Mouse (Mus musculus) forebrain, embryonic 11.5 days (tissue): ENCODE data around the gene Tpo. TPM values are rescaled to one million over a fixed set of nuclear protein-coding genes. Genes with fewer than 3 reads are reported as not detected.

Source experiments
- ATAC-seq: fragments of 200-750 bp; cut with Nextera tagmentation; replicated peaks from 2 replicates; pipeline ENCODE4 v1.8.0; 2017; ENCODE audit warnings: moderate TSS enrichment; ENCODE audit not compliant: low FRiP score
- DNase-seq: peaks from one replicate; pipeline ENCODE4 v3.0.0-alpha.2; 2017; ENCODE audit warnings: low spot score
- H3K27ac ChIP-seq: fragments of 300-500 bp; sonication (generic); 2 replicates; pipeline ENCODE4 v1.5.1; 2014; ENCODE audit warnings: low read depth, low read length
- H3K27me3 ChIP-seq: fragments of 300-500 bp; sonication (generic); 2 replicates; pipeline ENCODE4 v1.6.1; 2014; ENCODE audit warnings: mild to moderate bottlenecking, low read length, mixed read lengths; ENCODE audit not compliant: control insufficient read depth, insufficient read depth
- H3K36me3 ChIP-seq: fragments of 300-500 bp; sonication (generic); 2 replicates; pipeline ENCODE4 v1.6.1; 2014; ENCODE audit warnings: mild to moderate bottlenecking, low read length, moderate library complexity, mixed read lengths; ENCODE audit not compliant: control insufficient read depth, insufficient read depth
- H3K4me1 ChIP-seq: fragments of 300-500 bp; sonication (generic); replicated peaks from 2 replicates; pipeline ENCODE4 v1.6.1; 2014; ENCODE audit warnings: low read length, mixed read lengths; ENCODE audit not compliant: control insufficient read depth, insufficient read depth
- H3K4me2 ChIP-seq: fragments of 300-500 bp; sonication (generic); 2 replicates; pipeline ENCODE4 v1.6.1; 2014; ENCODE audit warnings: low read depth, mild to moderate bottlenecking, low read length, moderate library complexity, mixed read lengths; ENCODE audit not compliant: severe bottlenecking
- H3K4me3 ChIP-seq: fragments of 300-500 bp; sonication (generic); 2 replicates; pipeline ENCODE4 v1.5.1; 2014; ENCODE audit warnings: low read depth, low read length
- H3K9ac ChIP-seq: fragments of 300-500 bp; sonication (generic); 2 replicates; pipeline ENCODE4 v1.6.1; 2014; ENCODE audit warnings: low read length
- H3K9me3 ChIP-seq: fragments of 300-500 bp; sonication (generic); 2 replicates; pipeline ENCODE4 v1.6.1; 2016; ENCODE audit warnings: low read length, mixed read lengths; ENCODE audit not compliant: control insufficient read depth
- WGBS: fragments of 180-500 bp; shearing (Covaris S2); extraction: QIAGEN DNeasy Blood & Tissue Kit; methylation state at CpG from one replicate; pipeline ENCODE4 v1.1.7; 2014; 5-methylcytosine and 5-hydroxymethylcytosine counted together
- polyA plus RNA-seq: library from polyadenylated mRNA; unstranded; fragments of >200 nt; fragmentation: Nextera tagmentation; extraction: Ambion mirVana; gene quantifications from 2 replicates; pipeline ENCODE4 v1.2.1, GENCODE M21; 2014

Gene Tpo
- polyA plus RNA-seq, 1 experiment from 2014 or later: not detected

DNA sequence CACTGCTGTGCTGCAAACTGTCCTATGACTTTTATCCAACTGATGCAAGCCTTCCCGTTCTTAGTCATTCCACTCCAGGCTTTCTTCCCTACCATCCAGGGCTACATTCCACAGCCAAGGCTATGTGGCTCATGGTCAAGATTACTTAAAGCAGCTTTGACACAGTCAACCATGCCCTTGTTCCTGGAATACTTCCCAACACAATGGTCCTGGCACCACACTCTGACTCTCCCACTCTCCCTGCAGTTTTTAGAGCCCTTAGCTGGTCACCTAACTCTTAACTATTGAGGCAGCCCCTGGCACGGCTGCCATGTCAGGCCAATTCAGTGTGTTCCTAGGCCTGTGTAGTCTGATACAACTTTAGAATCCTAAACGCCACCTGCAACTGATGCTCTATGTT lies 28.1 kb upstream of the Tpo start:
- H3K9ac ChIP-seq: no peak overlapping the region
- WGBS: 83% methylated on average over 3 of the region's 3 CpGs
- H3K4me1 ChIP-seq: no peaks in the 10 kb centered on the region
- ATAC-seq (no peak), DNase-seq (no peak)
- H3K27me3 ChIP-seq: no peaks in the 10 kb centered on the region
- no peaks in the 10 kb centered on the region for H3K36me3 ChIP-seq
- no peak overlapping the region for H3K27ac ChIP-seq
- H3K4me3 ChIP-seq: no peak overlapping the region
- no peaks in the 10 kb centered on the region for H3K9me3 ChIP-seq
- H3K4me2 ChIP-seq: no peak overlapping the region

DNA sequence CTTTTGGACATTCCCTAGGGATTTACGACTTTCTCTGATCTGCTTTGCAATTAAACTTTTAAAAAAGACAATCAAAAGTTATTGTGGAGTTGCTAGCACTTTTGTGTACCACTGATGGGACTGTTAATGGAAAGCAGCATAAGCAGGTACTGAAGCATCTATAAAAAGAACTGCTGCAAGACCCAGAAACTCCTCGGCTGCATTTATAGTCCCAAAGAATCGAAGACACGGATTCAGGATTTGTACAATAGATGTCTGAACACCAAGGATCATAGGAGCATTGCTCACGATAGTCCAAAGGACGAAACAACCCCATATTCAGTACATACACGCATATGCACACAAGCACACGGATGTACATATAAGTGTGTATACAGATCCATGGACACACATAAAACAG lies 27.4 kb upstream of the Tpo start:
- ATAC-seq: no peak
- H3K4me2 ChIP-seq: no peak overlapping the region
- no peaks in the 10 kb centered on the region for H3K36me3 ChIP-seq
- H3K27me3 ChIP-seq: no peaks in the 10 kb centered on the region
- DNase-seq: no peak
- H3K4me3 ChIP-seq: no peak overlapping the region
- no peaks in the 10 kb centered on the region for H3K9me3 ChIP-seq
- 89% methylated on average over 8 of the region's 8 CpGs for WGBS
- no peak overlapping the region for H3K27ac ChIP-seq
- H3K4me1 ChIP-seq: no peaks in the 10 kb centered on the region
- no peak overlapping the region for H3K9ac ChIP-seq

DNA sequence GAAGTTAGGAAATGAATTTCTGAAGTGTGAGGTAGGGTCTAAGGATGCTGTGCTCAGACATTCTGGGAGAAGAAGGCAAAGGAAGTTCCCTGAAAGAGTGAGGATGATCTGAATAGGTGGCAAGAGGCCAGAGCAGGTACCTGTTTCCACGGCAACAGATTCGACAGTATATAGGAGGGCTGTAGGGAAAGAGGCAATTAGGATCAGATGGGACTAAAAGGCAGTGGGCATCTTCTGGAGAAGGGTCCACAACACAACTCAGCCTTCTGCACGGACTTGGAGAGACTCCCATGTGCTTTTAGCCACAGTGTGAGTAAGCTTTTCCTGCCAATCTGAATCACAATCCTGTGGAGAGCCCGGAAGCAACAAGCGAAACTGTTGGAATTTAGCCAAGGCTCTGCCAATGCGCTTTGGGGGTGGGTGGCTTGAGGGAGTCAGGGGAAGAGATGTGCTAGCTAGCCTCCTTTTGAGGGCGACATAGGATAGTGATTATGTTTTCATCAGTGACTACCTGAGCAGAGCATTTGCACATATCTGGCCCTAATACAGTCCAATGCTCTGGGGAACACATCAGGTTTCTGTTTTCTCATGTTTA lies 21.8 kb upstream of the Tpo start:
- Histone ChIP-seq H3K9ac (no peak overlapping the region), H3K27me3 (no peaks in the 10 kb centered on the region), H3K4me1 (no peaks in the 10 kb centered on the region), H3K4me3 (no peak overlapping the region), H3K9me3 (no peaks in the 10 kb centered on the region), H3K27ac (no peak overlapping the region), H3K4me2 (no peak overlapping the region), H3K36me3 (no peaks in the 10 kb centered on the region)
- DNase-seq (no peak), ATAC-seq (no peak)
- 75% methylated on average over 7 of the region's 7 CpGs for WGBS

DNA sequence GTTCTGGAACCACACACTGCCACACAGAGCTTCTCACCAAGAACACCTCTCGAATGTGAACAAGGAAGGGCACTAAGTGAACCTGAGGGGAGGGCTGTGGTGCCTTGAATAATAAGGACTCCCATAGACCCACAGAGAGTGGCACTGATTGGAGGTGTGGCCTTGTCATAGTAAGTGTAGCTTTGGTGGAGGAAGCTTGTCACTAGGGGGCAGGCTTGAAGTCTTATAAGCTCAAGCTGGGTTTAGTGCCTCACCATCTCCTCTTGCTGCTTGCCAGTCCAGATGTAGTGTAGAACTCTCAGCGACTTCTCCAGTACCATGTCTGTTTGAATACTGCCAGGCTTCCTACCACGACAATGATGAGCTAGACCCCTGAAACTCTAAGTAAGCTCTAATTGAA lies 9.7 kb upstream of the Tpo start:
- H3K27ac ChIP-seq: no peak overlapping the region
- 61% methylated on average over 3 of the region's 3 CpGs for WGBS
- H3K9me3 ChIP-seq: no peaks in the 10 kb centered on the region
- H3K4me3 ChIP-seq: no peak overlapping the region
- H3K27me3 ChIP-seq: no peaks in the 10 kb centered on the region
- DNase-seq (no peak), ATAC-seq (no peak)
- H3K9ac ChIP-seq: no peak overlapping the region
- no peaks in the 10 kb centered on the region for H3K36me3 ChIP-seq
- no peak overlapping the region for H3K4me2 ChIP-seq
- H3K4me1 ChIP-seq: no peaks in the 10 kb centered on the region

DNA sequence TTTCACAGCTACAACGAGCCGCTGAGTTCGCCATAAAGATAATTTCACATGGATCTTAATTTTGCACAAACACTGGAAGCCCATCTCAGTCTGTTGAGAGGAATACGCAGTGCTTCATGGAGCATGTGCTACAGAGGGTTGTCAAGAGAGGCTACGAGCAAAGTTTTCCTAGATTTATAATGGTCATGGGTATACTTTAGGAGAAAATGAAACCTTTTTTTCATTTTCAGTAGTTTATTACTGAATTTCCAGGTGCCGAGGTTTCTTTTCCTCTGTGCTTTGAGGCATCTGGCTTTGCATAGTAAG lies 3.1 kb downstream of the Tpo start:
- H3K9ac ChIP-seq: no peak overlapping the region
- ATAC-seq: no peak

DNA sequence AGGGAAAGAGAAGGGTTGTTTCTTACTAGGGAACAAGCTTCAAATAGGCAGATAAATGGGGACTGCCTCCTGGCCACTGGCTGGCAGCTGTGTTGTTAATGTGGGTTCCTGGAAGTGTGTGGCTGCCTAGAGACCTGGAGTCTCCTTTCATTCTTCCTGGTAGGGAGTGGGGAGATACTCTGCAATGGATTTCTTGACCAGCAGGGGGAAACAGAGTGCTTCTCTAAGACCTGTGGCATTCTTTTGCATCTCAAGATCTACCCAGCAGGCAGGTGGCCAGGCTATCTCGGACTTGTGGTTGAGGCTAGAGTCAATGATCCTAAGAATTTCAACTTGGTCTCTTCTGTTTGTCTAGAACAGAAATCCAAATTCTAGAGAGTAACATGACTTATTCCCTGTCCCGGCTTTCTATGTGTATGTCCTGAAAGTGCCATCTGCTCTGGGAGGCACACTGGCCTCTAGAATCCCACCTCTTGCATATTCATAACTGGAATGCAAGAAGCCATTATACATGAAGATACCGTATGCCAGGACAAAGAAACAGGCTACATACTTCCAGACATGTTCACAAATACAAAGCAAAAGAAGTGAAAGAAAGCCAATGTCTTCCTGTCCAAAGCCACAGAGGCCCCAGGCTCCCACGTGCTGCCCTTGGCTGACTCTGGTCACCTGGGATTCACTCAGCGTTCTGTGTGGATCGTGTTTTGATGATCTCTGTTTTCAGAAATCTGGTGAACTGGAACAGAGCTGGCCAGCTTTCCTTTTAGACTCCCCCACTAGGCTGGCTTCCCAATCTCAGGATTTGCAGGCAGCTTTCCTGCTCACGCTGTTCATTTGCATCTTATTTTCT lies 3.6 kb downstream of the Tpo start:
- Histone ChIP-seq H3K9me3 (no peaks in the 10 kb centered on the region), H3K36me3 (no peaks in the 10 kb centered on the region), H3K27me3 (no peaks in the 10 kb centered on the region), H3K9ac (no peak overlapping the region), H3K4me1 (no peaks in the 10 kb centered on the region), H3K4me3 (no peak overlapping the region), H3K27ac (no peak overlapping the region), H3K4me2 (no peak overlapping the region)
- 75% methylated on average over 7 of the region's 7 CpGs for WGBS
- ATAC-seq (no peak), DNase-seq (peak; percentile 74)

More for the DNA sequence above, 3.1 kb downstream of the Tpo start:
- 85% methylated on average over 6 of the region's 6 CpGs for WGBS
- H3K4me3 ChIP-seq: no peak overlapping the region
- H3K36me3 ChIP-seq: no peaks in the 10 kb centered on the region
- no peak overlapping the region for H3K4me2 ChIP-seq
- no peaks in the 10 kb centered on the region for H3K4me1 ChIP-seq
- H3K27ac ChIP-seq: no peak overlapping the region
- H3K9me3 ChIP-seq: no peaks in the 10 kb centered on the region
- H3K27me3 ChIP-seq: no peaks in the 10 kb centered on the region
- DNase-seq: no peak

DNA sequence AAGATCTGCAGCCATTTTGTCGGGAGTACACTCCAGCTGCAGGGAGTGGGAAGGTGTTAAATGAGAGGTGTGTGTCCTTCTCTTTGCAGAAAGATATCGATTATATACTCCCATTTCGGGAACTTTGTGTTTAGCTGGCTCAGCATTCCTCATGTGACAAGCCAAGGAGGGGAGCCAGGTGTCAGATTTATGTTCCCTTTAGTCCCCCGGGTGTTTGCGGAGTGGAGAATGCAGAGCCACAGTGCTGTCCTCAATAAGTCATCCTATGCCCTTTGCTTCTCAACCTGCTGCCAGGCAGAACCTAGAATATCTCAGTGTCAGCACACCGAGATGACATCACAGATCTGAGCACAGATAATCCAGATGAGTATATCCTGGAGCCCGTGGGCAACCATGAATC lies 10.1 kb downstream of the Tpo start:
- 91% methylated on average over 7 of the region's 7 CpGs for WGBS
- Histone ChIP-seq H3K9me3 (no peaks in the 10 kb centered on the region), H3K4me2 (no peak overlapping the region), H3K4me1 (no peaks in the 10 kb centered on the region), H3K36me3 (no peaks in the 10 kb centered on the region), H3K27ac (no peak overlapping the region), H3K27me3 (no peaks in the 10 kb centered on the region), H3K4me3 (no peak overlapping the region), H3K9ac (no peak overlapping the region)
- DNase-seq (no peak), ATAC-seq (no peak)

DNA sequence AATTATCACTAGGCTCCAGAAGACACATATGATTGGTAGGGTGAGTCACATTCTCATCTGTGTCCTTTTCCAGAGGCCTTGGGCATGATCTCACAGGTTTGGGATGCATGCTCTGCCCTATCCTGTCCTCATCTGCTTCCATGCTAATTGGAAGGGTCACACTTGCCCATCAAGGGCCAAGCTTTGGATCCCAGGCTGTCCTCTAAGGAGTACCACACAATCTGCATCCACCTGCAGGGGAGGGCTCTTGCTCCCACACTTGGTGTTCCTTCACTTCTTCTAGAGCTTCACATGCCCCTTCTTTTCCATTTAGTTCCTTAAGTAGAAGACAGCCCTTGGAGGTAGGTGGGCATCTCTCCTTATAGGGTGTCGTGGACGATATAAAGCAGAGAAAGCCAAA lies 20.2 kb downstream of the Tpo start:
- ATAC-seq (no peak), DNase-seq (no peak)
- no peaks in the 10 kb centered on the region for H3K36me3 ChIP-seq
- no peak overlapping the region for H3K4me3 ChIP-seq
- H3K4me2 ChIP-seq: no peak overlapping the region
- H3K9ac ChIP-seq: no peak overlapping the region
- H3K9me3 ChIP-seq: no peaks in the 10 kb centered on the region
- no peaks in the 10 kb centered on the region for H3K27me3 ChIP-seq
- 86% methylated on average over 2 of the region's 2 CpGs for WGBS
- H3K4me1 ChIP-seq: no peaks in the 10 kb centered on the region
- no peak overlapping the region for H3K27ac ChIP-seq
